Mouse (Mus musculus) embryonic fibroblast, embryonic 13.5 days (primary cell): ENCODE results near the gene Cask.

Experiments used
- CTCF ChIP-seq: IDR thresholded peaks from 2 replicates; pipeline ENCODE4 v1.5.1; 2011; ENCODE audit warnings: mild to moderate bottlenecking, control low read depth, low read length, moderate library complexity, borderline replicate concordance; ENCODE audit not compliant: insufficient read depth
- POLR2A ChIP-seq: IDR thresholded peaks from 2 replicates; pipeline ENCODE4 v1.6.1; 2011; ENCODE audit warnings: low read depth, mild to moderate bottlenecking, control low read depth, low read length, moderate library complexity

DNA sequence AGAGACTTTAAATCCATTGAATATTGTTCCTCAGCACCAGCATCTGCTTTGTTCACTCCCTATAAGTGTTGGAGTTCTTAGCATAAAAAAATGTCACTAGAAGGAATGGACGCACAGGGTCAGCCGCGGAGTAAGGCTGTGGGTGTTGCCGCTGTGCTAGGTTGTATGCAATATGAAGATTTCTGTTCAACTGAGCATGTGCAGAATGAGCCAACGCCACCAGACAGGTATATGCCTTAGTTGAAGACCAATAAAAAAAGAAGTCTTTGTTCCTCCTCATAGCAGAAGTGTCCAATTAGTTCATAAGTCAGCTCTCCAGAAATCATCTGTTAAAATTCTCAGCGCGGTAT lies 3.7 kb downstream of the Cask start:
- TF ChIP-seq CTCF, result no peak
- no peak; the same call in 1 of the 2 replicates for TF ChIP-seq POLR2A
